Mouse (Mus musculus) bone marrow macrophage, adult 2 months (primary cell): ENCODE data around the gene Rnf208.
"Not testable (repeated sequence)": the region's sequence is repeated elsewhere in the genome, so short reads cannot be mapped to it uniquely, and the experiment has no call there.

Experiments
- CTCF ChIP-seq: IDR thresholded peaks from 2 replicates; pipeline ENCODE4 v1.5.1; 2012; ENCODE audit warnings: low read depth, mild to moderate bottlenecking, low read length, moderate library complexity
- POLR2A ChIP-seq: IDR thresholded peaks from 2 replicates; pipeline ENCODE4 v1.6.1; 2012; ENCODE audit warnings: mild to moderate bottlenecking, low read depth, low read length, borderline replicate concordance

DNA sequence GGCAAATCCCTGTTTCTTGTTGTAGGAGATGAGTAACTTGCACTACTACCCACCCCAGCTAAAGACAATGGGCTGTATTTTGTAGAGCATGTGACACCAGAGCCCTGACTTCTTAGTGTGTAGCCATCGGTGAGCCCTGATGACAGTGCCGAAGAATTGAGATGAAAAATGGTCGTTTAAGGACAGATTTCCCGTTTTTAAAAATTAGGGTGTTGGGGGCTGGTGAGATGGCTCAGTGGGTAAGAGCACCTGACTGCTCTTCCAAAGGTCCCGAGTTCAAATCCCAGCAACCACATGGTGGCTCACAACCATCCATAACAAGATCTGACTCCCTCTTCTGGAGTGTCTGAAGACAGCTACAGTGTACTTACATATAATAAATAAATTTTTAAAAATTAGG is 15.2 kb downstream of the Rnf208 start:
- TF ChIP-seq CTCF, POLR2A: not testable (repeated sequence)
